Mouse (Mus musculus) left cerebral cortex, postnatal 14 days (tissue): ENCODE results near the gene Ufd1. TPM values are rescaled to one million over a fixed set of nuclear protein-coding genes. Genes with fewer than 3 reads are reported as not detected.
"Not testable (repeated sequence)": the region's sequence is repeated elsewhere in the genome, so short reads cannot be mapped to it uniquely, and the experiment has no call there.

Experiments
- DNase-seq, 2 experiments: peaks; one replicate each; pipeline ENCODE4 v3.0.0; 2021 to 2022; ENCODE audit warnings: low spot score in 2 of 2, mixed read lengths in 1 of 2
- intact Hi-C: fragments of 180-260 bp; cut with DNase I; formaldehyde crosslinking; loops from one replicate; pipeline ENCODE4 v1.15.1; 2025
- total RNA-seq, 2 experiments: library from RNA; stranded (reverse); gene quantifications; 2 replicates each; pipeline ENCODE4 v1.2.3; 2021

The Ufd1 gene
- total RNA-seq, 2 experiments from 2014 or later: 85.0 to 94.4 TPM

DNA sequence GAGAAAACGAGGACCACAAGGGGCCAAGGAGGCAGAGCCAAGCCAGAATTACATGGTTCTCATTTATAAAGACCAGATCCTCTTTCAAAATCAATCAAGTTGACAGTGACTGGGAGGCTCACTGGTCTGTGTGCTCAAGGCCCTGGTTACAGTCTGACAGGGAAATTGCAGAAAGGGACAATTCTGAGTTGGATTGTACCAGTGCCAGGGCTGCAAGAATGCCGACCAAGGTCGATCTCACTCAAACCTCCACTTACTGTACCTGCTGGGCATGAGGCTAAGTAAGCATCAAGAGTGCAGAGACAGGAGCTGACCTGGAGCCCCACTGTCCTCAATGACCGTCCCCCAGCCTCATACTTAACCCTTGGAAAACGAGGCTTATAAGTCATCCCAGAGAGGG is 13.4 kb upstream of the Ufd1 start:
- intact Hi-C loops: loop anchor here (5.0 kb wide), 1 partner anchor 171 kb away; the partner anchor contains the start of genes Gm49601 and Sept5

DNA sequence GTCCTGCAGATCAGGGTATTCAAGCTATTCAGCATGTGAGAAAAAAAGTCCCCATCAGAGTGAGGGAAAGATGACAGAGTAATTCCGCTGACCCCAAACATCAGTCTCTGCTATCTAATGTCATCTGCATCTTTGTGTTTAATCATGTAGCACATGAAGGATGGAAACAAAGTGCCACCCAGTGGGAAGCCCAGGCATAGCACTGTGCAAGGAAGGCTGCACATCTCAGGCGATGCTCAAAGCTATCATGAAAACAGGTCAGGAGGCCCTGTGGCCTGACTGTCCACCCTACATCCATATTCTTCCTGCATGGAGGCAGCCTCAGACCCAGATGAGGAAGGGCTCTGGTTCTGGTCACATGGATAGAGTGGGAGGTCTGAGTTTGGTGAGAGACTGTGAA is 12.7 kb upstream of the Ufd1 start:
- DNase-seq: peak; percentile 81 to 82
- intact Hi-C loops: loop anchor here (5.0 kb wide), 1 partner anchor 172 kb away; the partner anchor contains the start of genes Gm49601 and Sept5

More for the DNA sequence above, 13.4 kb upstream of the Ufd1 start:
- no peak for DNase-seq

DNA sequence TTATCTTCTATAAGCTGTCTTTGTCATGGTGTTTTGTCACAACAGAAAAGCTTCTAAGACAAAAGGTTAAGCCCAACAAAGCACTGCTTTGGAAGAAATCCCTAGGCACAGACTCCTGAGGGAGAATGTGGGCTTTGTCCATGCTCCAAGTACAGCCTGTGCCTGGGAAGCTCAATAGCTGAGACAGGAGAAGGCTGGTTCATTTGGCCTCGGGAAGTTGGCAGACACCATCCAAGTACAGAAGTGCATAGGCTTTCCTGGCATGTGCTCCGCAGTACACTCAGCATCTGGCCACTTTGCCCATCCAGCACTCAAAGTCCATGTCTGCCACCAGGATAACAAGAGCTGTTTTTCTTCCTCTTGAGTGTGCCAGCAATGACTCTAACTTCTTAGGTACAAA is 5.8 kb upstream of the Ufd1 start:
- intact Hi-C loops: no loop called here
- DNase-seq: peak in 1 of 2 experiments; percentile 15

DNA sequence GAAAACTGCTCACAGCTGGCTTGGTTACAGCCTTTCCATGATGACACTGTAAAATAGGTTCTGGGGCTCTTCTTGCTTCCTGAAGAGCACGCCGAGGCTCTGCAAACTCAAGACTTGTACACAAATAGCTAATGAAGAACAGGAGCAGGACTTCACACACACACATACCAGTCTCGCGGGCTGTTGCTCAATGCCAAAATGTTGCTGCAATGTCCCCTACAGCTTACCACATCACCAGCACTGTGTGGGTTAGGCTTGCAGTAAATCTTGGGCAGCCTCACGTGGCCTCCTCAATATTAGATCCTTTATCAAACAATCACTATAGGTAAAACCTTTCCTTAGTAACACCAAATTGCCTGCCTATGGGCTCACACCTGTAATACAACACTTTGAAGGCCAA is 2.6 kb upstream of the Ufd1 start:
- intact Hi-C loops: no loop called here
- no peak for DNase-seq

DNA sequence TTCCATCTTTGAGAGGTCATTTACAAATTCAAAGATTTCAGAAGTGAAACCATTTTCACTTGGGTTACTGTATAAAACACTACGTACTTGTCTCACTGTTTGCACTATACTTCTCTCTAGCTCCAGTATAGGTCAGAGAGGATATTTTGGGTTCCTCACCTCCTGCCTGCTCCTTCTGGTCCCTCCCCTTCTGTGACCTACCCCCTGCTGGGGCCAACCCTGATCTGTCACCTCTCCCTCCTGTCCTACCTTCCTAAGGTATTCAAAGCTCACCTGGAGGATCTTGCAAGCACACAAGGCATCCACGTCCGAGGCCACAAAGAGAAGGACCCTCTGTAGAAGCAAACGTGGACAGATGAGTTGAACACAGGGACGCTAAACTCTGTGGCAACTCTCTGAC is 547 bp upstream of the Ufd1 start:
- intact Hi-C loops: no loop called here
- no peak for DNase-seq

DNA sequence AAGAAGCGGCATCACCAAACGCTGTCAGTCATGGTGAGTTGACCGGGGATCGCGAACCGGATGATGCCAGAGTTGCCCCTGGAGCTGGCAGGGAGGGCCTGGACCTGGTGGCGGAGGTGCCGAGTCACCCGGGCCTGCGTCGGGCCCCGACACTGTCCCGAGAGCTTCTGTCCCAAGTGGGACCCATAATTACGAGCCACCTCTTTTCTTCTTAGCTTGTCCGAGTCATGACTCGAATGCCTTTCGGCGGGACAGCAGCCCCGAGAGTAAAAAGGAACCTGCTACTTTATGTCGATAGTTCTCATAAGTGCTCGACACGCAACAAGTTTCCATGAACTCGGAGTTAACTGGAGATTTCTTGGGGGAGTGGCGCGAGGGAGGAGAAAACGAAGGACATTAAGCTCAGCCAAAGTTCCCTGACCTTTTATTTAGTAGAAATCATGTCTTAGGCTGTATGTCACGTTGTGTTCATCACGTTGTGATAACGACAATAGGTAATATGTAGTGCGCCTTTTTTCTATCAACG is 869 bp downstream of the Ufd1 start:
- intact Hi-C loops: no loop called here
- no peak for DNase-seq

DNA sequence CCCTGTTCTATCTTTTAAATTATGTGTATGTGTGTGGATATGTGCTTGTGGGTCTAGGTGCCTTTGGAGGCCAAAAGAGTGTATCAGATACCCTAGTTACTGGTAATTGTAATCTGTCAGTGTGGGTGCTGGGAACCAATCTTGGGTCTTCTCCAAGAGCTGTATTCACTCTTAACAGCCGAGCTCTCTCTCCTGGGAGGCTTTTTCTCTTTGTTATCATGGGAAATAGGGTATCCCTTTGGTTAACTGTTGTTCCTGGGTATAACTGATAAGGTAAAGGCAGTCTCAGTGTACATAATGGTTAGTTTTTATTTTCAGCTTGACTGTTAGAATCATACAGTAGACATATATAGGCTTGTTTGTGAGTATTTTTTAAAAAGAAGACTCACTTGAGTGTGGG is 10.8 kb downstream of the Ufd1 start:
- intact Hi-C loops: no loop called here
- DNase-seq: no peak

DNA sequence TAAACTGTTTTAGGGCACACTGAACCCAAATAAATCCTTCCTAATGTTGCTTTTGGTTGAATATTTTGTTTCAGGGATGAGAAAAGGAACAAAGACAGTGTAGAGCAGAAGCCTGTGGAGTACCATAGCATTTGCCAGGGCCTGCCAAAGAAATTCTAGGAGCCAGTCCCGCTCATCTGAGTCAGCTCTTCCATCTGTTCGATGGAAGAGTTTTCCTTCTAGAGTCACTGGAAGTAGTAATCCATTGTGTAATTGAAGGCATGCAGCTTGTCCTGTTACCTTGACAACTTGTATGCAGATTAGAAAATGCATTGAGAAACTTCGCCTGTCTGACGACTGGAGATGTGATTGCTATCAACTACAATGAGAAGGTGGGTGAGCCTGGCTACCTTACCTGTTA is 11.3 kb downstream of the Ufd1 start:
- DNase-seq: peak; percentile 28 to 56
- intact Hi-C loops: no loop called here

DNA sequence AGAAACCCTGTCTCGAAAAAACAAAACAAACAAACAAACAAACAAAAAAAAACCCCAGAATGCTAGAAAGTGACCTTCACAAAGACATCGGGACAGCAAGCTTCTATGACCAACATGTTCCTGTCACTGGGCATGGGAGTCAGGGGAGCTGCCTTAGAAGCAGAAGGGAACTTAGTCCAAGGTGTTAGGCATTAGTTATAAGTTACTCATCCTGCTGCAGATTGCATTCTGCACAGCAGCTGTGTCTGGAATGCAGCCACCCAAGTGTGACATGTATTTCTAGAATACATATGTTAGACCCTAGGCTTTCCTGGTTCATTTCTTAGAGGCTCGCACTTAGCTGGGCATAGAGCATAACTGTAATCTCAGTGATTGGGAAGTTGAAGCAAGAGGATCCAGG is 17.1 kb downstream of the Ufd1 start:
- intact Hi-C loops: no loop called here
- DNase-seq: no peak

DNA sequence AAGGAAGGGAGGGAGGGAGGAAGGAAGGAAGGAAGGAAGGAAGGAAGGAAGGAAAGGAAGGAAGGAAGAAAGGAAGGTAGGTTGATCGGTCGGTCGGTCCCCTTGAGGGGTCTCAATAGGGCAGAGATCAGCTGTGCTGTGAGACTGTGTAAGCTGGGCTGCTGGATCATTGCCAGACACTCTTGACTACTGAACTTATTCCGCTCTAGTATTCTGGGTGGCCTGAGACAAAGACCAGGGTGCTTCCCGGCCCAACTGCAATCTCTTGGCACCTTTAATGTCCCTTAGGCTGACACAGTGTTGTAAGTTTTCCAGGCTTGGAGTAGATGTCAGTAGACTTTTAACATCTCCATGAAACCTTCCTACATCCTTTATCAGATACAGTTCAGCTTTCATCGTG is 17.5 kb downstream of the Ufd1 start:
- no peak for DNase-seq
- intact Hi-C loops: no loop called here

DNA sequence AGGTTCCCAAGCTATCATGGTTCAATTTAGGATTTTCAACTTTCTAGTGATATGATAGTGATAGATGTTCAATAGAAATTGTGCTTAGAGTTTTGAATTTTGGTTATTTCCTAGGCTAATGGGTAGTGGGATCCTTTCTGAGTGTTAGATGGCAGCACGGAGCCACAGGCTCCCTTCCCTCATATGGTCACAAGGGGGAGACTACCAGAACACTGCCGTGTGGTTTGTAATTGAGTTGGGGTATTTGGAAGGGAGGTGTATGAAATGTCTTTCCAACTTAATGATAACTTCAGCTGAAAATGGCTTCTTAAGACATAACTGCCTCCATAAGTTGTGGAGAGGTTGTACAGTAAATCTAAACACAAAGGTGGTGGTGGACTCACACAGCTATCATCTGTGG is 21.9 kb downstream of the Ufd1 start:
- intact Hi-C loops: no loop called here
- DNase-seq: no peak

DNA sequence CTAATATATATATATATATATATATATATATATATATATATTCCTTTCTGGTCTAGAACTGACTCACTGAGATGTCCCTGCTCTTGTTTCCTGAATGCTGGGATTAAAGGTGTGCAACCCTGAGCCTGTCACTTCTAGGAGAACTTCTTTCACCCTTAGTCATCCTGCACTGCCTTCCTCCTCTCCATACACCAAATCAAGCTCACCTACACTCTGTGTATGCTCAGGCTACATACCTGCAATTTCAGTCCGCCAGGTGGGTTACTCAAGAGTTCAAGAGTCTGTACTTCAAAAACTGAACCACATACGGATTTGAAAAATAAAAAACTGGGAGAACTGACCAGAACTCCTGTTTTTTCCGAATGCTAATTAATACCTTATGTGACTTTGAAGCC is 24.5 kb downstream of the Ufd1 start:
- intact Hi-C loops: no loop called here

DNA sequence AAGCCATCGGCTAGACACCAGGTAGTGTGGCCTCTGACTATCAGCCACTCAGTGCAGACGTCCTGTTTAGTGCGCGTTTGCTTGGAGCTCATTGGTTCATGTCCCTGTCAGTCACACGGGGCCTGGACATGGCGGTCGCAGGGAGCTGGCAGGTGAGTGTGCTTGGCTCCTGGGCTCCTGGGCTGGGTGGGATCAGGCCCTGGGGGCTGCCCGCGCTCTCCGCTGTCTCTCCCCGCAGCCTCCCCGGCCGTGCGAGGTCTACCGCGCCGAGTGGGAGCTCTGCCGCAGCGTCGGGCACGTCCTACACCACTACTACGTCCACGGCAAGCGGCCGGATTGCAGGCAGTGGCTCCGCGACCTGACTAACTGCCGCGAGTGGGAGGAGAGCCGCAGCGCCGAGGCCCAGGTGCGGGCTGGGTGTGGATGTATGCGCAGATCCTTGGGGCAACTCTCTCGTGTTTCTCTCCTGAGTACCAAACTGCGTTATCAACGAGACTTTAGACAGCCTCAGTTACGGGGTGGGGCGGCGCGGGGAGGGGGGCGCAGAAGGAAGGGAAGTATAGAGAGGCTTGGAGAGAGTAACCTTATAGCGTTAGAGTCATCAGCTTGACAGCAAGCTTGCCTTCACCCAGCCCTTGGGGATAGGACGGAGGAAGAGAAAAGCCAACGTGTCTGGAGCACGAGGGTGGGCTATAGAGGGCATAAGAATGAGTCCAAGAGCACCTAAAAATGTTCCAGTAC is 25.1 kb downstream of the Ufd1 start, which contains the start of the genes 2510002D24Rik and Gm28539:
Gene 2510002D24Rik (plus strand): TSS at position 111 of the 741 bp plus-strand sequence.
Gene Gm28539 (plus strand): TSS at position 117 of the 741 bp plus-strand sequence.
- intact Hi-C loops: no loop called here
- DNase-seq: peak; percentile 94 to 96

More for the DNA sequence above, 24.5 kb downstream of the Ufd1 start:
- no peak for DNase-seq

DNA sequence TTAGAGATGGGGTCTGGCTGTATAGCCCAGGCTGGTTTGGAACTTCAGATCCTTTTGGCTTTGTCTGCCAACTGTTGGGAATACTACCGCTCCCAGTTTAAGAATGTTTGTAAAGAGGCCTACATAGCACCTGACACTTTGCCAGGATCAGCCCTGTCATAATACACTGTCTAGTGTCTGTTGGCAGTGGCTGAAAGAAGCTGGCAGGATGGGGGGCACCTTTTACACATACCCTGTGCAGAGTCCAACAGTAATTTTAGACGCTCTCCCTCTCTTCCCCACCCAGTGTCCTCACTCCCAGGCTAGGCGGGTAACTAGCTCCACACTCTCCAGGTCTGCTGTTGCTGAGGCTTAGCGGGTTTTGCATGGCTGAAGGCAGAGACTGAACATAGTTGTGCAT is 26.8 kb downstream of the Ufd1 start:
- intact Hi-C loops: no loop called here
- DNase-seq: no peak

DNA sequence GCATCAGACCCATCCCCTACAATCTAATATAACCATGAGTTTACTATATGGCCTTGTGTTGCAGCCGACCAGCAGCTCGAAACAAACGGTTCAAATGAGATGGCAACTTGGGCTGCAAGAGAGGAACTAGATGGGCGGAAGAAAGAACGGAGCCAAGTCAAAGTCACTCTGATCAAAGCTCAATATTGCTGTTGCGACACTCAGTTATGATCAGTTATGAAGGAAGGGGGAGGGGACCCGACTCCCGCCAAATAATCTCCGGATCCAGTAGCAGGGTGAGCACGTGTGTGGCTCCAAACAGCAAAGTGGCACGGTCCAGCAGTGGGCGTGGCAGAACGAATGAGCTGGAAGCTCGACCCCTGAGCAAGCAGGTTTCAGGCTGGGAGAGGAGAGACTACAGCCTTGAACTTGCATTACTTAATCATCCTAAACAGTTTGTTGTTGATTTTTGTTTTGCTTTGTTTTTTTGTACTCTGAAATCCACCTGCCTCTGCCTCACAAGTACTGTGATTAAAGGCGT is 34.8 kb downstream of the Ufd1 start:
- no peak for DNase-seq
- intact Hi-C loops: no loop called here

DNA sequence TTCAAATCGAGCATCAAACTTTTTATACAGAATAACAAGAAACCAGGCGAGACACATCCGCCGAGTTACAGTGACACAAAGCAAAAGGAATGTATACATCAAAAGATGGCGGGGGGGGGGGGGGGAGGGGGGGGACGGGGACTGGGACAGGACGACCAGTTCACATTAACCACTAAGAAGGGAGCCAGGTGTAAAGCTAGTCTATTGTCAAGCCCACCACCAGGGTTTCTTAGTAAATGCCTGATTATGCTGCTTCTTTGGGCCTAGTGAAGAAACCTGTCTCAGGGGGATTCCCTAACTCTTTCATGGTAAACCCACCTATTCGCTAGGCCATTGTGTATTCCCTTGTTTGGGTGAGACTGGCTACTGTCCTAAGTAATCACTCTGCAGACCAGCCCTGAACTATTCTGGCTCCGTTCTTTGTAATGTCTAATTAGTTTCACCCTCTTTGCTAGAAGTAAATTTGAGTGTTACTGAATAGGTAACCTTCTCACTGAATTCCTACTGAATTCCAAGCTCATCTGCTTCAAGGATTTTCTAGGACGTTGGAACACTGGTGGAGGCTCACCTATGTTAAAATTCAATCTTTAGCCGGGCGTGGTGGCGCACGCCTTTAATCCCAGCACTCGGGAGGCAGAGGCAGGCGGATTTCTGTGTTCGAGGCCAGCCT is 38.1 kb downstream of the Ufd1 start:
- intact Hi-C loops, DNase-seq: not testable (repeated sequence)

DNA sequence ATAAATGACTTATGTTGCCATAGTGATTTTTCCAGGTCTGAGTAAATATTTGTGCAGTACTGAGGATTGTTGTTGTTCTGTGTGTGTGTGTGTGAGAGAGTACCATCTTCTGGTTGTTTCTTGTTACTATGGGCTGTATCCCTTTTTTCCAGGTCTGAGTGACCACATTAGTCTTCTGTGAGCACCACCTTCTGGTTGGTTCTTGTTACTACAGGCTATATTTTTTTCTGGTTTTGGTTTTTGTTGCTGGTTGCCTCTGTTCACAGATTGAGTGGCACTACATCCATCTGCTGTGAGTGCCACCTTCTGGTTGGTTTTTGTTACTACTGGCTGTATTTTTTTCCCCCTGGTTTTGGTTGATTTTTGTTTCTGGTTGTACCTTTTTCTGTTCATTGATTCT is 47.0 kb downstream of the Ufd1 start:
- intact Hi-C loops: no loop called here
- DNase-seq: peak; percentile 52 to 94

DNA sequence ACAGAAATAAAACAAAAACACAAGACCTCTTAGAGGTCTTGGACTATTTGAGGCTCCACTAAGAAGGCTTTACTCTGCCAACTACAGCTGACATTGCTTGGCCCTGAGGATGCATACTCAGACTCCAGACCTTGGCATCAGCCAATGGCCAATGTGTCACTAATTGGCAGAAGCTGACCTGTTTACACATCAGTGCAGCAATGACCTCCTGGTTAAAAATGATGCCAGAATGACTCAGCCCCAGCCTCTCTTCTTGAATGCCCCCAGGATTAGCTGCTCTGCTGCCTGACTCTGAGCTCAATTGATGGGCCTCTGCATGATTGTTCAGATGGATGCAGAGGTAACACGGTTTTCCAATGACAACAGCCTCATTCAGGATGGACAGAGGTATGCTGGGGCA is 48.6 kb downstream of the Ufd1 start:
- DNase-seq: no peak
- intact Hi-C loops: no loop called here

DNA sequence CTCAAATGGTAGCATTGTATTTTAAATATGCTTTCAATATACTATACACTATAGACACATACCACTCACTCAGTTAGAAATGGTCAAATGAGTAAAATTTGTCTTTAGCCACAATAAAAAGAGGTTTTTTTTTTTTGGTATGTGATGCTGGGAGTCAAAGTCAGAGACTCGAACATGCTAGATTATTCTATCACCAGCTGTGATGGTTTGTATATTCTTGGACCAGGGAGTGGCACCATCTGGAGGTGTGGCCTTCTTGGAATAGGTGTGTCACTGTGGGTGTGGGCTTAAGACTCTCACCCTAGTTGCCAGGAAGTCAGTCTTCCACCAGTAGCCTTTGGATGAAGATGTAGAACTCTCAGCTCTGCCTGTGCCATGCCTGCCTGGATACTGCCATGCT is 58.9 kb downstream of the Ufd1 start:
- intact Hi-C loops, DNase-seq: not testable (repeated sequence)

DNA sequence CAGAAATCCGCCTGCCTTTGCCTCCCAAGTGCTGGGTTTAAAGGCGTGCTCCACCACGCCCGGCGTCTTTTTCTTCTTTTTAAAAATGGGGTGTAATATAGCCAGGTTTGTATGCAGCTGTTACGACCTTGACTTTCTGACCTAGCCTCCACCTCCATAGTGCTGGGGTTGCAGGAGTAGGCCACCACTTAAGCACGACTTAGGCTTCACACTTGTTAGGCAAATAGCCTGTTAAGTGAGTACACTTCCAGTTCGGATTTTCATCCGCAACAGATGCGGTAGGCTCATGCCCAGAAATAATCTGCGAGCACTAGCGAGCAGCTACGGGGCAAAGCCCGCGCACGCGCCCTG is 64.5 kb downstream of the Ufd1 start:
- DNase-seq: no peak
- intact Hi-C loops: no loop called here
